15 mouse cellular contexts compared by ENCODE assay signal in the genomic region with DNA sequence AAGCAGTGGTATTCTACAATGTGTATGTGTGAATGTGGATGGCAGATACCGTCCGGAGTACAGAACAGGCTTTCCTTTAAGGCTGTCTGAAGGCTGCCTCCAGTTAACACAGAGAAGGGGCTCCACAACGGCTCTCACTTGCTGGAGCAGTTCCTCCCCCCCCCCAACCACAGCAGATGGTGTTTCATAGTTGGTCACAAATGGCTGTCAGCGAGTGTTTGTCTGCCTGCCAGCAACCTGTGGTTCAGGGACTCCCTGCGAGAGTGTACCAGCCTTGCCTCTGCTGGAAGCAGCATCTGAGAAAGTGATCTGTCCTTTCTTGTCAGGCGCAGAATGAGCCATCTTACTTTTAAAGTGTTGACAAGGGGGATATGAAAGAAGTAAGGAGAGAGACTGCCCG. TPM values are rescaled to one million over a fixed set of nuclear protein-coding genes. Genes with fewer than 3 reads are reported as not detected.
DNase-seq lines count a peak whose midpoint lies in the region; ATAC-seq and TF ChIP-seq lines count a peak whose summit lies in the region.
"Had no signal": no experiment of that assay in that cellular context is flagged by ENCODE, and none has a peak within 500 bp of the region (broad histone marks: within the 10 kb centered on the region; RNA-seq: fewer than 3 reads in every experiment).

No protein-coding gene starts in this region.

- no peaks in the 10 kb centered on the region for H3K36me3 ChIP-seq in forebrain, embryonic 12.5 days (replicated peaks)
- H3K36me3 ChIP-seq in midbrain, embryonic 14.5 days (ENCODE audit: control insufficient read depth, insufficient read depth, low read length) = no peaks in the 10 kb centered on the region
- H3K36me3 ChIP-seq: limb, embryonic 13.5 days; neural tube, embryonic 12.5 days had no signal

- no peak overlapping the region for H3K4me2 ChIP-seq in forebrain, embryonic 12.5 days
- no peak overlapping the region for H3K4me2 ChIP-seq in midbrain, embryonic 14.5 days (ENCODE audit: low read length)
- H3K4me2 ChIP-seq: limb, embryonic 13.5 days; neural tube, embryonic 12.5 days had no signal

- H3K27ac ChIP-seq in forebrain, embryonic 12.5 days = no peak overlapping the region
- H3K27ac ChIP-seq in midbrain, embryonic 14.5 days (replicated peaks; ENCODE audit: low read depth, low read length) = no peak overlapping the region
- H3K27ac ChIP-seq: heart, adult 2 months; limb, embryonic 13.5 days; neural tube, embryonic 12.5 days had no signal

- peaks cover 14% of the 10 kb centered on the region for H3K27me3 ChIP-seq in forebrain, embryonic 12.5 days
- H3K27me3 ChIP-seq in midbrain, embryonic 14.5 days (ENCODE audit: control insufficient read depth, insufficient read depth, low read length) = no peaks in the 10 kb centered on the region
- H3K27me3 ChIP-seq: limb, embryonic 13.5 days had no signal

- H3K4me3 ChIP-seq in forebrain, embryonic 12.5 days (replicated peaks) = no peak overlapping the region
- H3K4me3 ChIP-seq in midbrain, embryonic 14.5 days (replicated peaks; ENCODE audit: low read depth, low read length) = no peak overlapping the region
- H3K4me3 ChIP-seq: heart, adult 2 months; limb, embryonic 13.5 days; neural tube, embryonic 12.5 days had no signal

- no peak for TF ChIP-seq CTCF in brain, embryonic 14.5 days (IDR thresholded peaks at IDR 0.05; ENCODE audit: borderline replicate concordance, extremely low read depth, insufficient read depth, insufficient read length)

- peaks cover under 1% of the 10 kb centered on the region; the same call in 1 of the 2 replicates for H3K9me3 ChIP-seq in forebrain, embryonic 12.5 days
- H3K9me3 ChIP-seq in midbrain, embryonic 14.5 days (ENCODE audit: control insufficient read depth, low read length) = no peaks in the 10 kb centered on the region

- H3K4me1 ChIP-seq in forebrain, embryonic 12.5 days = peaks cover 25% of the 10 kb centered on the region
- H3K4me1 ChIP-seq in midbrain, embryonic 14.5 days (ENCODE audit: control insufficient read depth, insufficient read depth, low read length) = 0 out of 2 replicates have a peak, but pooled peaks cover 5% of the 10 kb centered on the region
- H3K4me1 ChIP-seq: limb, embryonic 13.5 days had no signal

- peak; percentile 61; the same call in 1 of the 2 replicates for ATAC-seq in forebrain, embryonic 12.5 days (ENCODE audit: low FRiP score)
- ATAC-seq in midbrain, embryonic 14.5 days (ENCODE audit: low FRiP score, low TSS enrichment) = peak; percentile 55
- no peak for ATAC-seq in monocyte, adult 5-6 weeks (replicated peaks; ENCODE audit: insufficient number of reproducible peaks, low FRiP score, low TSS enrichment, poor library complexity, severe bottlenecking)
- no peak for ATAC-seq in megakaryocyte, adult 5-6 weeks (ENCODE audit: poor library complexity, severe bottlenecking)
- ATAC-seq in megakaryocyte-erythroid progenitor cell, adult 5-6 weeks (replicated peaks; ENCODE audit: low FRiP score, low TSS enrichment, poor library complexity, severe bottlenecking) = no peak
- ATAC-seq: activated CD4-positive, CD25-positive, alpha-beta regulatory T cell, adult 4 months had no signal

- DNase-seq in brain, adult 2 months (ENCODE audit: low read depth, low spot score) = peak; percentile 68
- peak; percentile 94 for DNase-seq in brain, embryonic 14.5 days (ENCODE audit: low read depth)
- DNase-seq in midbrain, embryonic 14.5 days = peak; percentile 63
- no peak for DNase-seq in left cerebral cortex, adult 11 months (ENCODE audit: low spot score)
- DNase-seq: heart, adult 2 months had no signal

- H3K9ac ChIP-seq in forebrain, embryonic 12.5 days = no peak overlapping the region
- no peak overlapping the region for H3K9ac ChIP-seq in midbrain, embryonic 14.5 days (replicated peaks; ENCODE audit: low read length)
- H3K9ac ChIP-seq: limb, embryonic 13.5 days; neural tube, embryonic 12.5 days had no signal

- TF ChIP-seq POLR2A in brain, embryonic 14.5 days (IDR thresholded peaks at IDR 0.05; ENCODE audit: borderline replicate concordance, extremely low read depth, insufficient read depth, insufficient read length, poor library complexity, severe bottlenecking) = no peak

- 42% methylated on average over 7 of the region's 7 CpGs for WGBS in forebrain, embryonic 12.5 days
- 39% methylated on average over 7 of the region's 7 CpGs for WGBS in midbrain, embryonic 14.5 days

RNA-seq across cellular contexts. Expression of a gene that starts 17.5 kb away (rescaled TPM):
- 3.3 and 5.7 TPM in 2 replicates for polyA plus RNA-seq in brain, embryonic 14.5 days (2012; rRNA removed)
- 34.1 and 34.3 TPM in 2 replicates for polyA plus RNA-seq in forebrain, embryonic 12.5 days (2016; fragmentation: Nextera tagmentation; extraction: Ambion mirVana)
- 1.7 and 2.0 TPM in 2 replicates for polyA plus RNA-seq in midbrain, embryonic 14.5 days (2014; fragmentation: Nextera tagmentation; extraction: Ambion mirVana)
- total RNA-seq in monocyte, adult 5-6 weeks (2017) = not detected in 3 replicates
- not detected in 2 replicates for total RNA-seq in megakaryocyte, adult 5-6 weeks (2015)
- total RNA-seq in megakaryocyte, adult 5-6 weeks (2017) = not detected in 2 replicates
- not detected in 2 replicates for total RNA-seq in megakaryocyte-erythroid progenitor cell, adult 5-6 weeks (2014; fragmentation: Nextera tagmentation)
- total RNA-seq in megakaryocyte-erythroid progenitor cell, adult 5-6 weeks (2017) = not detected in 2 replicates
- total RNA-seq: heart, adult 2 months had no signal
- polyA plus RNA-seq: activated CD4-positive, CD25-positive, alpha-beta regulatory T cell, adult 4 months; heart, adult 2 months; intestine, embryonic 14.5 days; large intestine, adult 2 months; limb, embryonic 13.5 days; lung, embryonic 16.5 days had no signal

Comparison
In these comparisons a context has a peak if more than half of its experiments do, and no peak if none do; other contexts are left out.
1. ATAC-seq: peak in forebrain, embryonic 12.5 days (single experiment) and midbrain, embryonic 14.5 days (single experiment); none in monocyte, adult 5-6 weeks (single experiment), megakaryocyte, adult 5-6 weeks (single experiment) and megakaryocyte-erythroid progenitor cell, adult 5-6 weeks (single experiment).